In genomic region chr9:121314541-121315152, GRCm38 (mm10) we compare ENCODE assay signal across 8 mouse cellular contexts. TPM values are rescaled to one million over a fixed set of nuclear protein-coding genes. Genes with fewer than 3 reads are reported as not detected.
DNase-seq lines count a peak whose midpoint lies in the region; ATAC-seq lines count a peak whose summit lies in the region.

No protein-coding gene starts in this region.

- H3K4me1 ChIP-seq in forebrain, embryonic 11.5 days (replicated peaks; ENCODE audit: control insufficient read depth, insufficient read depth, low read length), result peaks cover 43% of the 10 kb centered on the region
- peaks cover 78% of the 10 kb centered on the region for H3K4me1 ChIP-seq in hindbrain, embryonic 13.5 days (replicated peaks)
- H3K4me1 ChIP-seq in lung, embryonic 15.5 days, result peaks cover 59% of the 10 kb centered on the region
- H3K4me1 ChIP-seq in neural tube, embryonic 14.5 days (ENCODE audit: control insufficient read depth, insufficient read depth, low read length), result peaks cover 48% of the 10 kb centered on the region

- peak overlapping the region; percentile 99 for H3K27ac ChIP-seq in forebrain, embryonic 11.5 days (ENCODE audit: low read depth, low read length)
- peak overlapping the region; percentile 84 for H3K27ac ChIP-seq in hindbrain, embryonic 13.5 days
- H3K27ac ChIP-seq in lung, embryonic 15.5 days, result peak overlapping the region; percentile 89
- peak overlapping the region; percentile 85 for H3K27ac ChIP-seq in neural tube, embryonic 14.5 days (ENCODE audit: low read depth, low read length)

- no peaks in the 10 kb centered on the region for H3K9me3 ChIP-seq in forebrain, embryonic 11.5 days (ENCODE audit: control insufficient read depth, low read length)
- H3K9me3 ChIP-seq in hindbrain, embryonic 13.5 days, result no peaks in the 10 kb centered on the region
- no peaks in the 10 kb centered on the region for H3K9me3 ChIP-seq in lung, embryonic 15.5 days
- H3K9me3 ChIP-seq in neural tube, embryonic 14.5 days (ENCODE audit: control insufficient read depth, low read length), result no peaks in the 10 kb centered on the region

- H3K27me3 ChIP-seq in forebrain, embryonic 11.5 days (ENCODE audit: control insufficient read depth, insufficient read depth, low read length), result no peaks in the 10 kb centered on the region
- no peaks in the 10 kb centered on the region for H3K27me3 ChIP-seq in hindbrain, embryonic 13.5 days
- no peaks in the 10 kb centered on the region for H3K27me3 ChIP-seq in lung, embryonic 15.5 days
- no peaks in the 10 kb centered on the region for H3K27me3 ChIP-seq in neural tube, embryonic 14.5 days (ENCODE audit: control insufficient read depth, insufficient read depth, low read length)

- H3K9ac ChIP-seq in forebrain, embryonic 11.5 days (ENCODE audit: low read length), result peak overlapping the region; percentile 58
- H3K9ac ChIP-seq in hindbrain, embryonic 13.5 days, result peak overlapping the region; percentile 60
- 0 out of 2 replicates have a peak overlapping the region, but pooled peaks have one; percentile 23 for H3K9ac ChIP-seq in lung, embryonic 15.5 days
- H3K9ac ChIP-seq in neural tube, embryonic 14.5 days (replicated peaks; ENCODE audit: low read depth, low read length), result no peak overlapping the region

- peak overlapping the region; percentile 21 for H3K4me3 ChIP-seq in forebrain, embryonic 11.5 days (ENCODE audit: low read depth, low read length)
- peak overlapping the region; percentile 16 for H3K4me3 ChIP-seq in hindbrain, embryonic 13.5 days
- H3K4me3 ChIP-seq in lung, embryonic 15.5 days, result peak overlapping the region; percentile 14
- no peak overlapping the region for H3K4me3 ChIP-seq in neural tube, embryonic 14.5 days (ENCODE audit: low read depth, low read length)

- peak overlapping the region; percentile 54 for H3K4me2 ChIP-seq in forebrain, embryonic 11.5 days (ENCODE audit: low read depth, low read length, severe bottlenecking)
- peak overlapping the region; percentile 54 for H3K4me2 ChIP-seq in hindbrain, embryonic 13.5 days
- peak overlapping the region; percentile 50 for H3K4me2 ChIP-seq in lung, embryonic 15.5 days
- peak overlapping the region; percentile 46 for H3K4me2 ChIP-seq in neural tube, embryonic 14.5 days (ENCODE audit: low read depth, low read length)

- 16% methylated on average over 14 of the region's 14 CpGs for WGBS in forebrain, embryonic 11.5 days
- WGBS in hindbrain, embryonic 13.5 days, result 14% methylated on average over 14 of the region's 14 CpGs
- 8% methylated on average over 14 of the region's 14 CpGs for WGBS in lung, embryonic 15.5 days
- WGBS in neural tube, embryonic 14.5 days, result 7% methylated on average over 14 of the region's 14 CpGs

- ATAC-seq in forebrain, embryonic 11.5 days (replicated peaks; ENCODE audit: low FRiP score), result no peak
- no peak for ATAC-seq in hindbrain, embryonic 13.5 days (ENCODE audit: low FRiP score)
- peak; percentile 65 for ATAC-seq in lung, embryonic 15.5 days (ENCODE audit: borderline replicate concordance, extremely low read depth, low FRiP score, low TSS enrichment)
- no peak for ATAC-seq in neural tube, embryonic 14.5 days (ENCODE audit: low read depth)

- peak; percentile 54 for DNase-seq in retina, postnatal 1 day
- DNase-seq in retina, embryonic 14.5 days (ENCODE audit: low spot score), result no peak
- DNase-seq in forebrain, embryonic 11.5 days (ENCODE audit: low spot score), result no peak
- DNase-seq in urinary bladder, postnatal 36 days (ENCODE audit: low spot score in 2 of 2), result no peak
- DNase-seq in left cerebral cortex, adult 18-20 months (ENCODE audit: low spot score in 2 of 2), result no peak

- no peaks in the 10 kb centered on the region; the same call in 1 of the 2 replicates for H3K36me3 ChIP-seq in forebrain, embryonic 11.5 days (ENCODE audit: control insufficient read depth, insufficient read depth, low read length)
- H3K36me3 ChIP-seq in hindbrain, embryonic 13.5 days, result peaks cover 5% of the 10 kb centered on the region; the same call in 1 of the 2 replicates
- no peaks in the 10 kb centered on the region for H3K36me3 ChIP-seq in lung, embryonic 15.5 days
- H3K36me3 ChIP-seq in neural tube, embryonic 14.5 days (ENCODE audit: control insufficient read depth, insufficient read depth, low read length), result no peaks in the 10 kb centered on the region

RNA-seq across cellular contexts. Expression of gene Trak1, which starts 17.3 kb away (rescaled TPM):
- polyA plus RNA-seq in forebrain, embryonic 11.5 days (2014; fragmentation: Nextera tagmentation; extraction: Ambion mirVana), result 33.5 and 36.4 TPM in 2 replicates
- 43.0 and 46.2 TPM in 2 replicates for polyA plus RNA-seq in hindbrain, embryonic 13.5 days (2015; fragmentation: Nextera tagmentation; extraction: Ambion mirVana)
- 24.1 and 25.3 TPM in 2 replicates for polyA plus RNA-seq in lung, embryonic 15.5 days (2015; fragmentation: Nextera tagmentation; extraction: Ambion mirVana)
- 58.6 and 60.0 TPM in 2 replicates for polyA plus RNA-seq in neural tube, embryonic 14.5 days (2014; fragmentation: Nextera tagmentation; extraction: Ambion mirVana)
- 100 to 1,000 TPM; 239 to 275 TPM for total RNA-seq in left cerebral cortex, adult 18-20 months (2021)

RNA-seq across cellular contexts. Expression of gene Ulk4, which starts 37.6 kb away (rescaled TPM):
- polyA plus RNA-seq in forebrain, embryonic 11.5 days (2014; fragmentation: Nextera tagmentation; extraction: Ambion mirVana), result 144 and 163 TPM in 2 replicates
- 106 and 109 TPM in 2 replicates for polyA plus RNA-seq in hindbrain, embryonic 13.5 days (2015; fragmentation: Nextera tagmentation; extraction: Ambion mirVana)
- polyA plus RNA-seq in lung, embryonic 15.5 days (2015; fragmentation: Nextera tagmentation; extraction: Ambion mirVana), result 149 and 164 TPM in 2 replicates
- polyA plus RNA-seq in neural tube, embryonic 14.5 days (2014; fragmentation: Nextera tagmentation; extraction: Ambion mirVana), result 65.5 and 86.7 TPM in 2 replicates
- 1 to 10 TPM; 8.1 to 8.8 TPM for total RNA-seq in left cerebral cortex, adult 18-20 months (2021)
